Mouse (Mus musculus) embryonic facial prominence, embryonic 15.5 days (tissue): ENCODE measurements around the gene Idi1. TPM values are rescaled to one million over a fixed set of nuclear protein-coding genes. Genes with fewer than 3 reads are reported as not detected.
A peak's percentile ranks its signal among the peaks of the same experiment; 100 is the strongest.
"Not testable (repeated sequence)": the region's sequence is repeated elsewhere in the genome, so short reads cannot be mapped to it uniquely, and the experiment has no call there.

Experiments used
- ATAC-seq: fragments of 200-750 bp; cut with Nextera tagmentation; 2 replicates; pipeline ENCODE4 v1.8.0; 2017; ENCODE audit warnings: low read depth, moderate TSS enrichment; ENCODE audit not compliant: insufficient number of reproducible peaks, low FRiP score, low TSS enrichment
- H3K27ac ChIP-seq: fragments of 300-500 bp; sonication (generic); replicated peaks from 2 replicates; pipeline ENCODE4 v1.5.1; 2015; ENCODE audit warnings: mild to moderate bottlenecking, inconsistent platforms
- H3K27me3 ChIP-seq: fragments of 300-500 bp; sonication (generic); 2 replicates; pipeline ENCODE4 v1.6.1; 2015; ENCODE audit warnings: inconsistent platforms
- H3K36me3 ChIP-seq: fragments of 300-500 bp; sonication (generic); 2 replicates; pipeline ENCODE4 v1.6.1; 2015; ENCODE audit warnings: mild to moderate bottlenecking, inconsistent platforms
- H3K4me1 ChIP-seq: fragments of 300-500 bp; sonication (generic); 2 replicates; pipeline ENCODE4 v1.6.1; 2015; ENCODE audit warnings: inconsistent platforms
- H3K4me2 ChIP-seq: fragments of 300-500 bp; sonication (generic); replicated peaks from 2 replicates; pipeline ENCODE4 v1.6.1; 2015; ENCODE audit warnings: mild to moderate bottlenecking, inconsistent platforms
- H3K4me3 ChIP-seq: fragments of 300-500 bp; sonication (generic); replicated peaks from 2 replicates; pipeline ENCODE4 v1.5.1; 2015; ENCODE audit warnings: mild to moderate bottlenecking, inconsistent platforms
- H3K9ac ChIP-seq: fragments of 300-500 bp; sonication (generic); 2 replicates; pipeline ENCODE4 v1.6.1; 2015; ENCODE audit warnings: inconsistent platforms
- H3K9me3 ChIP-seq: fragments of 300-500 bp; sonication (generic); replicated peaks from 2 replicates; pipeline ENCODE4 v1.6.1; 2016; ENCODE audit warnings: inconsistent platforms
- WGBS: fragments of 180-500 bp; shearing (Covaris S2); methylation state at CpG from one replicate; pipeline ENCODE4 v1.1.7; 2015; 5-methylcytosine and 5-hydroxymethylcytosine counted together
- polyA plus RNA-seq: library from polyadenylated mRNA; unstranded; fragments of >200 nt; fragmentation: Nextera tagmentation; extraction: Ambion mirVana; gene quantifications from 2 replicates; pipeline ENCODE4 v1.2.1, GENCODE M21; 2015

Idi1 gene
- polyA plus RNA-seq, 1 experiment from 2014 or later, result 61.9 TPM

- Histone ChIP-seq H3K27ac (no peak overlapping the region), H3K4me2 (no peak overlapping the region), H3K27me3 (no peaks in the 10 kb centered on the region), H3K36me3 (peaks cover 17% of the 10 kb centered on the region), H3K9ac (no peak overlapping the region), H3K4me1 (no peaks in the 10 kb centered on the region), H3K4me3 (no peak overlapping the region), H3K9me3 (no peaks in the 10 kb centered on the region)
- WGBS, result 92% methylated on average over 9 of the region's 9 CpGs
- ATAC-seq, result no peak
Measured at GRCm38 (mm10) chr13:8860861-8861260, 24.4 kb upstream of the Idi1 start.

GRCm38 (mm10) chr13:8864990-8865389 is 20.3 kb upstream of the Idi1 start:
- peaks cover 8% of the 10 kb centered on the region; the same call in 1 of the 2 replicates for H3K36me3 ChIP-seq
- no peaks in the 10 kb centered on the region for H3K27me3 ChIP-seq
- H3K4me3 ChIP-seq, result no peak overlapping the region
- 83% methylated on average over 3 of the region's 3 CpGs for WGBS
- no peak overlapping the region for H3K4me2 ChIP-seq
- no peaks in the 10 kb centered on the region for H3K9me3 ChIP-seq
- no peak for ATAC-seq
- no peak overlapping the region for H3K9ac ChIP-seq
- H3K4me1 ChIP-seq, result peaks cover 5% of the 10 kb centered on the region
- H3K27ac ChIP-seq, result no peak overlapping the region

GRCm38 (mm10) chr13:8866612-8867011 is 18.7 kb upstream of the Idi1 start:
- 89% methylated on average over 7 of the region's 7 CpGs for WGBS
- Histone ChIP-seq H3K9ac (no peak overlapping the region), H3K36me3 (no peaks in the 10 kb centered on the region), H3K9me3 (no peaks in the 10 kb centered on the region), H3K4me2 (no peak overlapping the region), H3K4me3 (no peak overlapping the region), H3K27me3 (no peaks in the 10 kb centered on the region), H3K27ac (no peak overlapping the region), H3K4me1 (peaks cover 6% of the 10 kb centered on the region)
- ATAC-seq, result no peak

GRCm38 (mm10) chr13:8869578-8870157 is 15.6 kb upstream of the Idi1 start:
- Histone ChIP-seq H3K27ac (no peak overlapping the region), H3K4me3 (peak overlapping the region; percentile 86), H3K9me3 (no peaks in the 10 kb centered on the region), H3K4me1 (peaks cover 6% of the 10 kb centered on the region), H3K36me3 (no peaks in the 10 kb centered on the region), H3K9ac (peak overlapping the region; percentile 73; the same call in 1 of the 2 replicates), H3K4me2 (peak overlapping the region; percentile 69), H3K27me3 (no peaks in the 10 kb centered on the region)
- no peak for ATAC-seq
- 63% methylated on average over 5 of the region's 5 CpGs for WGBS

DNA sequence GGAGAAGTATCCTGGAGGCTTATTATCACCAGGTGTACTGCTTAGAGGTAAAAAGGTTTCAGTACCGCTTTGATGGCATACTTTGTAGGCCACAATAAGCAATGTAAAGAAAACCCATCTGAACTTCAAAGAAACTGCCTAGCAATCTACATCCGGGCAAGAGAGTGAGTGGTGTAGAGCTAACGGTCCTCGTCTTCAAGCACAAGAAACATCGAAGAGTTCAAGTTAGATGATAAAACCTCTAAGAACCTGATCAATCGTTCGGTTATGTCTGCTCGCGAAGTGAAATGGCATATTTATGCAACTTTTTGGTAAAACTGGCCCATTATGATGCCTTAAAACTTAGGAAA is 15.2 kb upstream of the Idi1 start:
- peaks cover 6% of the 10 kb centered on the region for H3K4me1 ChIP-seq
- peak overlapping the region; percentile 98 for H3K27ac ChIP-seq
- H3K4me2 ChIP-seq, result peak overlapping the region; percentile 69
- WGBS, result 2% methylated on average over 9 of the region's 9 CpGs
- H3K36me3 ChIP-seq, result no peaks in the 10 kb centered on the region
- H3K9ac ChIP-seq, result peak overlapping the region; percentile 73
- H3K4me3 ChIP-seq, result peak overlapping the region; percentile 86
- no peaks in the 10 kb centered on the region for H3K9me3 ChIP-seq
- no peak for ATAC-seq
- no peaks in the 10 kb centered on the region for H3K27me3 ChIP-seq

- H3K4me2 ChIP-seq, result peak overlapping the region; percentile 69
- ATAC-seq, result peak; percentile 91
- H3K4me3 ChIP-seq, result peak overlapping the region; percentile 86
- H3K27ac ChIP-seq, result peak overlapping the region; percentile 98
- H3K27me3 ChIP-seq, result no peaks in the 10 kb centered on the region
- no peaks in the 10 kb centered on the region for H3K9me3 ChIP-seq
- WGBS, result under 1% methylated on average over 57 of the region's 57 CpGs
- peaks cover 6% of the 10 kb centered on the region for H3K4me1 ChIP-seq
- H3K9ac ChIP-seq, result peak overlapping the region; percentile 73
- H3K36me3 ChIP-seq, result no peaks in the 10 kb centered on the region
Measured at GRCm38 (mm10) chr13:8870510-8871313, 14.6 kb upstream of the Idi1 start.

- H3K4me2 ChIP-seq, result peak within 1 kb of the TSS; percentile 69
- H3K4me1 ChIP-seq, result peaks cover 6% of the 10 kb centered on the region
- peak; percentile 64; the same call in 1 of the 2 replicates for ATAC-seq
- peak within 1 kb of the TSS; percentile 73 for H3K9ac ChIP-seq
- peak within 1 kb of the TSS; percentile 86 for H3K4me3 ChIP-seq
- H3K27me3 ChIP-seq, result no peaks in the 10 kb centered on the region
- H3K36me3 ChIP-seq, result no peaks in the 10 kb centered on the region
- peak within 1 kb of the TSS; percentile 98 for H3K27ac ChIP-seq
- no peaks in the 10 kb centered on the region for H3K9me3 ChIP-seq
- WGBS, result 1% methylated on average over 18 of the region's 18 CpGs
Measured at GRCm38 (mm10) chr13:8871314-8871962, 13.9 kb upstream of the Idi1 start, which contains the start of gene Wdr37. TSS of gene Wdr37 (minus strand) at chr13:8871909.

DNA sequence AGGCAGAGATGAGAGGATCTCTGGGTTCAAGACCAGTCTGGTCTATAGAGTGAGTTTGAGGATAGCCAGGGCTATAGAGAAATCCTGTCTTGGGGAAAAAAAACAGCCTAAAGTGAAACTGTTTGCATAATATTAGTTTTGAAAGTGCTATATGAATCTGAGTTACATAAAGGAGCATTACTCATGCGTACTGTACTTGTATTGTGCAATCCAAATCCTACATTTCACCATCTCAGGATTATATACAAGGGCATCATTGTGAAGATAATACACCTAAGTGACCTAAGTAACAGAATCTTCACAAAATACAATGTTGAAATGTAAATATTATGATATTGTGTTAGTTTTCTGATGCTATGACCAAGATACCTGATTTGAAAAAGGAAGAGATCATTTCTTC is 11.5 kb upstream of the Idi1 start:
- H3K9me3 ChIP-seq, result no peaks in the 10 kb centered on the region
- 85% methylated on average over 1 of the region's 1 CpGs for WGBS
- H3K4me1 ChIP-seq, result peaks cover 6% of the 10 kb centered on the region
- no peak overlapping the region for H3K4me2 ChIP-seq
- no peaks in the 10 kb centered on the region for H3K27me3 ChIP-seq
- H3K4me3 ChIP-seq, result no peak overlapping the region
- ATAC-seq, result no peak
- no peak overlapping the region for H3K27ac ChIP-seq
- H3K9ac ChIP-seq, result no peak overlapping the region
- H3K36me3 ChIP-seq, result no peaks in the 10 kb centered on the region

- ATAC-seq, result no peak
- WGBS, result 68% methylated on average over 3 of the region's 3 CpGs
Measured at GRCm38 (mm10) chr13:8881611-8882010, 3.7 kb upstream of the Idi1 start.

DNA sequence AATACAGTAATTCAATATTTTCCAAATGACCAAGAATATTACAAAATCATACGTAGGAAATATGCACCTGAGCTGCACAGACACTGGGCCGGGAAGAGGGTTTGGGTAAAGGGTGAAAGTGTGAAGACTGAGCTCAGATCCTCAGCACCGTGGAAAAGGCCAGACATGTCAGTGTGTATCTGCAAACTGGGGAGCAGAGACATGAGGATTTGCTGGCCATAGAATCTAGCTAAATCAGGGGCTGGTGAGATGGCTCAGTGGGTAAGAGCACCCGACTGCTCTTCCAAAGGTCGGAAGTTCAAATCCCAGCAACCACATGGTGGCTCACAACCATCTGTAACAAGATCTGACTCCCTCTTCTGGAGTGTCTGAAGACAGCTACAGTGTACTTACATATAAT is 1.4 kb upstream of the Idi1 start:
- 82% methylated on average over 5 of the region's 5 CpGs for WGBS
- H3K4me1 ChIP-seq, result peaks cover 10% of the 10 kb centered on the region
- H3K4me2 ChIP-seq, H3K36me3 ChIP-seq, H3K27ac ChIP-seq, H3K27me3 ChIP-seq, ATAC-seq, H3K4me3 ChIP-seq, H3K9me3 ChIP-seq, H3K9ac ChIP-seq: not testable (repeated sequence)

More at GRCm38 (mm10) chr13:8881611-8882010, 3.7 kb upstream of the Idi1 start:
- Histone ChIP-seq H3K4me2 (no peak overlapping the region), H3K4me3 (no peak overlapping the region), H3K9me3 (no peaks in the 10 kb centered on the region), H3K4me1 (peaks cover 5% of the 10 kb centered on the region; the same call in 1 of the 2 replicates), H3K9ac (no peak overlapping the region), H3K27me3 (no peaks in the 10 kb centered on the region), H3K36me3 (no peaks in the 10 kb centered on the region), H3K27ac (no peak overlapping the region)

DNA sequence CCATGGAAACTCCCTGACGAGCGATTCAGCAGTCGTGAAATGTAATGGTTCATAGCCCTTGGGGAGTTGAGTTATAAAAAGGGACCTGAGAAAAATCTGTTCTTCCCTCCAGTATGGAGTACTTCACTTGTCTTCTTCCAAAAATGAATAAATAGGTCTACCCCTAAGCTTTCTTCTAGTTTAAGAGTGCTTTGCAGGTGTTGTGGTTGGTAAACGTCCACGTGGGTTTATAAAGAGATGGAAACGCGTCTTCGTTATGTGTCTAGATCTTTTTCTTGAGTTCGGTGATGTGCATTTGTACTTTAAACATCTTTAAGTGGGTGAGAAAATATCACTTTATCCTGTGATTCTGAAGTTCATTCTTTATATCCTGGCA is 872 bp downstream of the Idi1 start:
- H3K4me3 ChIP-seq, result peak overlapping the region; percentile 91
- 4% methylated on average over 9 of the region's 9 CpGs for WGBS
- H3K27ac ChIP-seq, result peak overlapping the region; percentile 94
- ATAC-seq, result no peak
- H3K4me2 ChIP-seq, result peak overlapping the region; percentile 69
- H3K9me3 ChIP-seq, result no peaks in the 10 kb centered on the region
- H3K4me1 ChIP-seq, result peaks cover 10% of the 10 kb centered on the region
- H3K27me3 ChIP-seq, result no peaks in the 10 kb centered on the region
- peak overlapping the region; percentile 33 for H3K9ac ChIP-seq
- H3K36me3 ChIP-seq, result peaks cover 9% of the 10 kb centered on the region
